Mouse (Mus musculus): ENCODE data around the gene Olfr1031. TPM values are rescaled to one million over a fixed set of nuclear protein-coding genes. Genes with fewer than 3 reads are reported as not detected.
"Not testable (repeated sequence)": the region's sequence is repeated elsewhere in the genome, so short reads cannot be mapped to it uniquely, and the experiment has no call there.

Gene Olfr1031
- total RNA-seq (2021), result not detected

DNA sequence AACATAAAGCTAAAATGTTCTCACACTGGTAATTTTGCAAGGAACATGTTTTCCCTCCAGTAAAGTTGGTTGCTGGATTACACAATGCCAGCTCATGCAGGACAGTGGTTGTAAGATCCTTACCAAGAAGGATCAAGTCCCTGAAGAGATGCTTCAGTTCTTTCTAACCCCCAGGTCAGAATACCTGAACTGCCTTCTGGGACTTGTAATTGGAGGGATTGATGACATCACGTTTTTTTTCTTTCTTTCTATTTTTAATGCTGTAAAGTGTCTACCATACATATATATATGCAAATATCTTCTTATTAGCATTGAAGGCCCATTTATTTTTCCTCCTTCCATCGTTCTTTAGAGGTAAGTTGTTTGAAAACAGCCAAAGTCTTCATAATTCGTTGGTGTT is at the start of gene Olfr1031:
Gene Olfr1031, plus strand, starts transcription at position 301 of the 400 bp plus-strand sequence.
- DNase-seq, result no peak
- intact Hi-C loops (cut with DNase I), result no loop called here

DNA sequence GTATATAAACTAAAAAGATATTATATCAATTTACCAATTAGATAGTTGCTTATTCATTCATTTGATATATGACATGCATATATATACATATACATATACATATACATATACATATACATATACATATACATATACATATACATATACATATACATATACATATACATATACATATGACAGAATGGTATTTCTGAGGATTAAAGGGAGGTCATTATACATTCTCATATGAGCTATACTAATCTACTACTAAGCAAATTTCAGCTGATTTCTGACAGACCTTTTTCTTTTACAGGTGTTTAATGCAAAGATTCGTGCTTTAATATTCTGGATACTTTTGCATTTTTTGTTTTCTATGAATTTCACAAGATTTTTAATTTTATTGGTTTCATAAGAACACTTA is 40.0 kb upstream of the Olfr1031 start, which contains the start of gene Olfr1028:
Gene Olfr1028, plus strand, starts transcription at position 301 of the 400 bp plus-strand sequence.
- DNase-seq, result no peak
- intact Hi-C loops (cut with DNase I), result no loop called here

- intact Hi-C loops (cut with DNase I), result no loop called here
- DNase-seq, result no peak
Measured at GRCm38 (mm10) chr2:85973595-85973994, 16.5 kb upstream of the Olfr1031 start, which contains the start of gene Olfr1029. Gene Olfr1029, plus strand, starts transcription at chr2:85973895.

DNA sequence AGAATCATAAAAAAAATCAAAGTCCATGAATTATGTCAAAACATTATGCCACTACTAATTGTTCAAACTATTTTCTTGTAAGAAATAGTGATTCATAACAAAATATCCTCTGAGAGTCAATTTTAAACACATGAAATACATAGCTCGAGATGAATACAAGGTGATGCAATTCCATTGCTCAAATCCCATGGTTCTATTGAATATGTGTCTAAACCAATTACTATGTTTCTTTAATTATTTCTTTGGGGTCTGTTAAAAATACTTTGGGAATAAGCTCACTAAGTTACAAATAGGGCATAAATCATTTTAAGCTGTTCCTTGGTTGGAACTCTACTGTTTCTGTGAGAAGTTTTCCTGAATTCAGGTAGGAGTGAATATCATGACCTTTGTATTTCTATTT is 11.1 kb upstream of the Olfr1031 start, which contains the start of gene Olfr1030:
Gene Olfr1030, plus strand, starts transcription at position 301 of the 400 bp plus-strand sequence.
- no peak for DNase-seq
- intact Hi-C loops (cut with DNase I), result no loop called here

GRCm38 (mm10) chr2:86005240-86005639 is 15.1 kb downstream of the Olfr1031 start, which contains the start of gene Olfr1032:
Gene Olfr1032, plus strand, starts transcription at chr2:86005540.
- DNase-seq, result no peak
- intact Hi-C loops (cut with DNase I), result no loop called here

- intact Hi-C loops (cut with DNase I), result not testable (repeated sequence)
- peak; percentile 15 to 35 for DNase-seq
Measured at GRCm38 (mm10) chr2:86020406-86020805, 30.3 kb downstream of the Olfr1031 start, which contains the start of gene Olfr1033. Gene Olfr1033, plus strand, starts transcription at chr2:86020633.

- intact Hi-C loops (cut with DNase I), result not testable (repeated sequence)
Measured at GRCm38 (mm10) chr2:86021518-86021917, 31.4 kb downstream of the Olfr1031 start.

More at GRCm38 (mm10) chr2:86021518-86021917, 31.4 kb downstream of the Olfr1031 start:
- DNase-seq, result not testable (repeated sequence)

Other genes with a start within 250 kb of the Olfr1031 start
- not detected for gene Olfr1012, start 227.5 kb upstream of the Olfr1031 start, total RNA-seq (2021)
- gene Olfr1013, start 223.2 kb upstream of the Olfr1031 start, total RNA-seq (2021), result not detected
- not detected for gene Olfr1014, start 217.6 kb upstream of the Olfr1031 start, total RNA-seq (2021)
- not detected for gene Olfr1015, start 208.3 kb upstream of the Olfr1031 start, total RNA-seq (2021)
- not detected for gene Olfr1016, start 187.8 kb upstream of the Olfr1031 start, total RNA-seq (2021)
- gene Olfr1018, start 171.8 kb upstream of the Olfr1031 start, total RNA-seq (2021), result not detected
- gene Olfr1019, start 144.8 kb upstream of the Olfr1031 start, total RNA-seq (2021), result not detected
- gene Olfr1020, start 143.3 kb upstream of the Olfr1031 start, total RNA-seq (2021), result not detected
- not detected for gene Olfr1022, start 121.7 kb upstream of the Olfr1031 start, total RNA-seq (2021)
- gene Olfr1023, start 104.7 kb upstream of the Olfr1031 start, total RNA-seq (2021), result not detected
- gene Olfr1024, start 85.3 kb upstream of the Olfr1031 start, total RNA-seq (2021), result not detected
- not detected for gene Olfr1025-ps1, start 75.1 kb upstream of the Olfr1031 start, total RNA-seq (2021)
- gene Olfr1026, start 68.7 kb upstream of the Olfr1031 start, total RNA-seq (2021), result not detected
- gene Olfr1028, start 39.9 kb upstream of the Olfr1031 start, total RNA-seq (2021), result not detected
- gene Olfr1029, start 16.4 kb upstream of the Olfr1031 start, total RNA-seq (2021), result not detected
- gene Olfr1030, start 11.0 kb upstream of the Olfr1031 start, total RNA-seq (2021), result not detected
- gene Olfr1032, start 15.2 kb downstream of the Olfr1031 start, total RNA-seq (2021), result not detected
- gene Olfr1033, start 30.3 kb downstream of the Olfr1031 start, total RNA-seq (2021), result 1 to 10 TPM; 1.6 to 7.4 TPM
- gene Olfr1034, start 55.6 kb downstream of the Olfr1031 start, total RNA-seq (2021), result under 1 TPM; 0.08 to 0.11 TPM
- gene Olfr1036, start 83.7 kb downstream of the Olfr1031 start, total RNA-seq (2021), result not detected
- not detected for gene Olfr1037, start 97.1 kb downstream of the Olfr1031 start, total RNA-seq (2021)
- not detected for gene Olfr1039, start 145.6 kb downstream of the Olfr1031 start, total RNA-seq (2021)
- gene Olfr1040, start 156.4 kb downstream of the Olfr1031 start, total RNA-seq (2021), result not detected
- gene Olfr1042, start 171.5 kb downstream of the Olfr1031 start, total RNA-seq (2021), result not detected
- gene Olfr1043, start 177.2 kb downstream of the Olfr1031 start, total RNA-seq (2021), result not detected
- not detected for gene Olfr1044, start 187.5 kb downstream of the Olfr1031 start, total RNA-seq (2021)
- gene Olfr52, start 195.4 kb downstream of the Olfr1031 start, total RNA-seq (2021), result not detected
- gene Olfr1045, start 212.7 kb downstream of the Olfr1031 start, total RNA-seq (2021), result not detected
- not detected for gene Olfr1046, start 229.0 kb downstream of the Olfr1031 start, total RNA-seq (2021)
- gene Olfr1047, start 241.1 kb downstream of the Olfr1031 start, total RNA-seq (2021), result not detected
- not detected for gene Olfr1048, start 250.0 kb downstream of the Olfr1031 start, total RNA-seq (2021)

All from heart, postnatal 36 days (tissue).